In the genomic region with DNA sequence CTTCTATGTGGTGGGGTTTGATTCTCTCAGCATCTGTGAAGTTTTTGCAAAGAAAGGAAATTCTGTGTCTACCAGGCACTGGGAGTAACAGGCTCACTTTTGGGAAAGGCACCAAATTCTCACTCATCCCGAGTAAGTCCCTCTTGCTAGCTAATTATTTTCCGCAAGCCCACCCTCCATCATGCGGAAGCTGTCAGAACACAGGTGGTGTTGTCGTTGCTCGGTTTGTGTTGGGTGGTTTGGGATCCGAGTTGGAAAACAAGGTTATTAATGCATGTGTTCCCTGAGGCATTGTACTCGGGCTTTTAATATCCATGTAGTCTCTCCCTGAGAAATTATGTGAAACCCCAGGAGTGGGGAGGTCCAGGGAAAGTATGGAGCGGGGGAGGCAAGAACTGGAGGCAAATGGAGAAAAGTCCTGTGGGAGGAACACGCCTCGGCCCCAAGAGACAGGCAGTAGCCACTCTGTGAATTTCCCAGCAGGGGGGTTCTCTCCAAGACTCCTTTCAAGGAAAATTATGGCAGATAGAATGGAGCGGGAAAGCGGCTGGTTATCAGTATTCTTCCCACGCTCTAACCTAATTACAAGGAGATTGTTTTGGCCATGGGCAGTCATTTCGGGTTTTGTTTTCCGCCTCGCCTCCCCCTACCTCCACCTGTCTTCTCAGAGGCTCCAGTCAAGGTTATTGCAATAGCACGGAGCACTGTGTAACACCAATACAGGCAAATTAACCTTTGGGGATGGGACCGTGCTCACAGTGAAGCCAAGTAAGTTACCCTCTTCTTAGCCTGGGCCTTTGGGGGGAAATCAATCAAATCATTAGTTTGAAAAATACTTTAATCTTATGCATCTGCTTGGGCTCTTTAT, we compare ENCODE assay signal across 10 mouse cellular contexts.
A peak's percentile ranks its signal among the peaks of the same experiment; 100 is the strongest.
DNase-seq lines count a peak whose midpoint lies in the region; ATAC-seq and TF ChIP-seq lines count a peak whose summit lies in the region.
"Had no signal": no experiment of that assay in that cellular context is flagged by ENCODE, and none has a peak within 500 bp of the region (broad histone marks: within the 10 kb centered on the region; RNA-seq: fewer than 3 reads in every experiment).

No protein-coding gene starts in this region.

- WGBS in limb, embryonic 14.5 days, result 62% methylated on average over 18 of the region's 18 CpGs
- 79% methylated on average over 18 of the region's 18 CpGs for WGBS in limb, embryonic 10.5 days

- 0 out of 2 replicates have a peak, but pooled peaks cover 11% of the 10 kb centered on the region for H3K4me1 ChIP-seq in limb, embryonic 14.5 days (ENCODE audit: control insufficient read depth, insufficient read depth, low read length)
- H3K4me1 ChIP-seq in limb, embryonic 10.5 days, result peaks cover 9% of the 10 kb centered on the region; the same call in 1 of the 2 replicates
- H3K4me1 ChIP-seq: liver, embryonic 13.5 days had no signal

- H3K27me3 ChIP-seq in limb, embryonic 14.5 days (ENCODE audit: control insufficient read depth, insufficient read depth, low read length), result no peaks in the 10 kb centered on the region
- no peaks in the 10 kb centered on the region for H3K27me3 ChIP-seq in limb, embryonic 10.5 days (ENCODE audit: low read depth, poor library complexity, severe bottlenecking)
- H3K27me3 ChIP-seq: embryonic facial prominence, embryonic 12.5 days had no signal

- no peak overlapping the region for H3K4me2 ChIP-seq in limb, embryonic 14.5 days (replicated peaks; ENCODE audit: low read depth, low read length, severe bottlenecking)
- H3K4me2 ChIP-seq: embryonic facial prominence, embryonic 12.5 days; liver, embryonic 13.5 days had no signal

- no peaks in the 10 kb centered on the region for H3K36me3 ChIP-seq in limb, embryonic 14.5 days (ENCODE audit: control insufficient read depth, insufficient read depth, low read length)
- no peaks in the 10 kb centered on the region for H3K36me3 ChIP-seq in limb, embryonic 10.5 days
- H3K36me3 ChIP-seq: embryonic facial prominence, embryonic 12.5 days; liver, embryonic 13.5 days had no signal

- no peak overlapping the region for H3K9ac ChIP-seq in limb, embryonic 14.5 days (ENCODE audit: low read depth, low read length, severe bottlenecking)
- H3K9ac ChIP-seq: embryonic facial prominence, embryonic 12.5 days; liver, embryonic 13.5 days had no signal

- H3K9me3 ChIP-seq in limb, embryonic 14.5 days (ENCODE audit: control insufficient read depth, low read length), result no peaks in the 10 kb centered on the region
- H3K9me3 ChIP-seq in limb, embryonic 10.5 days (replicated peaks), result no peaks in the 10 kb centered on the region
- H3K9me3 ChIP-seq: embryonic facial prominence, embryonic 12.5 days; liver, embryonic 13.5 days had no signal

- H3K4me3 ChIP-seq in limb, embryonic 14.5 days (replicated peaks; ENCODE audit: low read length), result no peak overlapping the region
- H3K4me3 ChIP-seq in limb, embryonic 10.5 days, result no peak overlapping the region
- H3K4me3 ChIP-seq: embryonic facial prominence, embryonic 12.5 days; liver, embryonic 13.5 days had no signal

- DNase-seq in limb, embryonic 14.5 days (ENCODE audit: low spot score), result no peak
- DNase-seq in limb, embryonic 10.5 days (ENCODE audit: low spot score), result no peak
- DNase-seq in cerebellum, postnatal 25 days, result peak; percentile 11 to 32
- peak; percentile 42 for DNase-seq in heart, postnatal 4 days
- DNase-seq in layer of hippocampus, postnatal 14 days (ENCODE audit: low spot score in 2 of 2), result peak; percentile 37 to 65
- no peak for DNase-seq in MN1 (ENCODE audit: low spot score)
- DNase-seq in urinary bladder, adult 2 months (ENCODE audit: low spot score), result no peak
- DNase-seq: liver, embryonic 13.5 days had no signal

- no peak for TF ChIP-seq POLR2A in limb, embryonic 14.5 days (IDR thresholded peaks at IDR 0.05; ENCODE audit: borderline replicate concordance, extremely low read depth, insufficient read depth, insufficient read length)

- ATAC-seq in limb, embryonic 14.5 days (ENCODE audit: low FRiP score, low read depth), result 0 out of 2 replicates have a peak, but pooled peaks have one; percentile 15
- no peak for ATAC-seq in megakaryocyte progenitor cell, adult 5-6 weeks (replicated peaks; ENCODE audit: poor library complexity)

- H3K27ac ChIP-seq in limb, embryonic 14.5 days (replicated peaks; ENCODE audit: low read depth, low read length), result no peak overlapping the region
- H3K27ac ChIP-seq in limb, embryonic 10.5 days, result no peak overlapping the region
- H3K27ac ChIP-seq: liver, embryonic 13.5 days had no signal

Comparison
In these comparisons a context has a peak if more than half of its experiments do, and no peak if none do; other contexts are left out.
1. DNase-seq: peak in cerebellum, postnatal 25 days (2 of 2), heart, postnatal 4 days (single experiment) and layer of hippocampus, postnatal 14 days (2 of 2); none in limb, embryonic 14.5 days (single experiment), limb, embryonic 10.5 days (single experiment), MN1 (single experiment) and urinary bladder, adult 2 months (single experiment).